ENCODE assay signal across 11 mouse cellular contexts in the genomic region with DNA sequence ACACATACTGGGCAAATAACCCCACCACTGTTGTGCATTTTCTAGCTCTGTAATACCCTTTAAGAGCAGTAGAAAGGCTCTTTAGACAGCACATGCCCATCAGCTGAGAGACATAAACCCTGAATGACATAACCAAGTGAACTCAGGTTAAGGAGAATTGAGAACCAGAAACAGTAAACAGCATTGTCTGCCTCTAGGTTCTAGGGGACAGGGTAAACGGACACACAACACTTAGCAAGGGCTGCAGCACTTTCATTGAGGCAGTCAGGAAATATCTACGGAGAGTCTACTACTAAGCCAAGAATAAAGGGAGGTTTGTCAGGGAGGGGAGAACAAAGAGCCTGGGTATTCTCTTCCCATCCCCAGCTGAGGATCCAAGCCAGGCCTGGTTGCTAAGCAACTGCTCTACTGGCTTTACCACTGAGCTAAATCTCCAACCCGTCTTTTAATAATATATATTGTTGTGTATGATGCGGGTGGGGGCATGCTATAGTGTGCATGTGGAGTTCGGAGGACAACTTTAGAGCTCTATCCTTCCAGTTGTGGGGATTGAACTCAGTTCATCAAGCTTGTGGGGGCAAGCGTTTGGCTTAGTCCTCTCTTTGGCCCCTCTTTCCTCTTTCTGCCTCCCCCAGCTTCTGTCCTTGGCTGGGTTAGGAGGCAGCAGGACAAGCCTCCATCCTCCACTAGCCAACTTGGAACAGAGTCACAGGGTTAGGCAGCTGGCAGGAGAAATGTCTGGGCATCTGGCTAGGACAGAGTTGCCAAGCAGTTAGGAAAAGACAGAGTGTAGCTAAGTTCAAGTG. TPM values are rescaled to one million over a fixed set of nuclear protein-coding genes. Genes with fewer than 3 reads are reported as not detected.
DNase-seq lines count a peak whose midpoint lies in the region; ATAC-seq lines count a peak whose summit lies in the region.
"Had no signal": no experiment of that assay in that cellular context is flagged by ENCODE, and none has a peak within 500 bp of the region (broad histone marks: within the 10 kb centered on the region; RNA-seq: fewer than 3 reads in every experiment).

No protein-coding gene starts in this region.

- no peak for ATAC-seq in erythroid progenitor cell, adult 5-6 weeks (replicated peaks; ENCODE audit: low FRiP score, poor library complexity, severe bottlenecking)
- ATAC-seq in intestine, embryonic 16.5 days, result no peak

- H3K4me2 ChIP-seq in intestine, embryonic 16.5 days (ENCODE audit: low read depth, low read length), result no peak overlapping the region
- H3K4me2 ChIP-seq: stomach, embryonic 15.5 days had no signal

- intact Hi-C loops in gastrocnemius, postnatal 14 days (cut with DNase I; ENCODE audit: low total_unique reads), result no loop called here

- H3K9me3 ChIP-seq in intestine, embryonic 16.5 days (ENCODE audit: control insufficient read depth, low read length), result no peaks in the 10 kb centered on the region
- H3K9me3 ChIP-seq: stomach, embryonic 15.5 days had no signal

- no peak overlapping the region for H3K9ac ChIP-seq in intestine, embryonic 16.5 days (ENCODE audit: low read depth, low read length)
- H3K9ac ChIP-seq: stomach, embryonic 15.5 days had no signal

- H3K36me3 ChIP-seq in intestine, embryonic 16.5 days (ENCODE audit: control insufficient read depth, insufficient read depth, low read length), result no peaks in the 10 kb centered on the region
- H3K36me3 ChIP-seq: stomach, embryonic 15.5 days had no signal

- no peaks in the 10 kb centered on the region for H3K27me3 ChIP-seq in intestine, embryonic 16.5 days (replicated peaks; ENCODE audit: control insufficient read depth, insufficient read depth, low read length)
- H3K27me3 ChIP-seq: stomach, embryonic 15.5 days had no signal

- 65% methylated on average over 6 of the region's 6 CpGs for WGBS in intestine, embryonic 16.5 days

- H3K4me3 ChIP-seq in intestine, embryonic 16.5 days (ENCODE audit: low read length), result no peak overlapping the region
- H3K4me3 ChIP-seq: stomach, embryonic 15.5 days had no signal

- no peak overlapping the region for H3K27ac ChIP-seq in intestine, embryonic 16.5 days (ENCODE audit: low read length)
- H3K27ac ChIP-seq: stomach, embryonic 15.5 days had no signal

- peak; percentile 61 for DNase-seq in lung, postnatal 10 days
- DNase-seq in lung, postnatal 36 days, result no peak
- DNase-seq in gastrocnemius, postnatal 14 days, result peak; percentile 69
- DNase-seq in layer of hippocampus, adult 9-11 months, result peak; percentile 69
- DNase-seq in retina, postnatal 1 day, result peak; percentile 73
- no peak for DNase-seq in thymus, postnatal 25 days

- H3K4me1 ChIP-seq in intestine, embryonic 16.5 days (ENCODE audit: control insufficient read depth, insufficient read depth, low read length), result no peaks in the 10 kb centered on the region
- H3K4me1 ChIP-seq: stomach, embryonic 15.5 days had no signal

RNA-seq across cellular contexts. Expression of gene Hilpda, which starts 8.4 kb away (rescaled TPM):
- total RNA-seq in gastrocnemius, postnatal 14 days (2021), result 1 to 10 TPM; 5.3 to 5.4 TPM
- total RNA-seq in erythroid progenitor cell, adult 5-6 weeks (2015; ENCODE audit: low replicate concordance), result 1.7 and 2.2 TPM in 2 replicates
- total RNA-seq in erythroid progenitor cell, adult 5-6 weeks (2017; ENCODE audit: low replicate concordance), result 0.90 and 6.9 TPM in 2 replicates
- polyA plus RNA-seq in intestine, embryonic 16.5 days (2015; fragmentation: Nextera tagmentation; extraction: Ambion mirVana), result 27.0 and 27.8 TPM in 2 replicates

RNA-seq across cellular contexts. Expression of gene Fam71f2, which starts 15.5 kb away (rescaled TPM):
- under 1 TPM; 0.20 to 0.21 TPM for total RNA-seq in gastrocnemius, postnatal 14 days (2021)
- total RNA-seq in erythroid progenitor cell, adult 5-6 weeks (2015; ENCODE audit: low replicate concordance), result not detected in 2 replicates
- not detected in 2 replicates for total RNA-seq in erythroid progenitor cell, adult 5-6 weeks (2017; ENCODE audit: low replicate concordance)
- polyA plus RNA-seq in intestine, embryonic 16.5 days (2015; fragmentation: Nextera tagmentation; extraction: Ambion mirVana), result 0.13 and 0.29 TPM in 2 replicates

RNA-seq across cellular contexts. Expression of gene Impdh1, which starts 47.7 kb away (rescaled TPM):
- 10 to 100 TPM; 20.2 to 23.8 TPM for total RNA-seq in gastrocnemius, postnatal 14 days (2021)
- 4.2 and 20.9 TPM in 2 replicates for total RNA-seq in erythroid progenitor cell, adult 5-6 weeks (2015; ENCODE audit: low replicate concordance)
- 2.9 and 11.0 TPM in 2 replicates for total RNA-seq in erythroid progenitor cell, adult 5-6 weeks (2017; ENCODE audit: low replicate concordance)
- 39.7 and 40.1 TPM in 2 replicates for polyA plus RNA-seq in intestine, embryonic 16.5 days (2015; fragmentation: Nextera tagmentation; extraction: Ambion mirVana)

RNA-seq across cellular contexts. Expression of gene Fam71f1, which starts 55.1 kb away (rescaled TPM):
- not detected for total RNA-seq in gastrocnemius, postnatal 14 days (2021)
- not detected in 2 replicates for total RNA-seq in erythroid progenitor cell, adult 5-6 weeks (2015; ENCODE audit: low replicate concordance)
- not detected in 2 replicates for total RNA-seq in erythroid progenitor cell, adult 5-6 weeks (2017; ENCODE audit: low replicate concordance)
- polyA plus RNA-seq in intestine, embryonic 16.5 days (2015; fragmentation: Nextera tagmentation; extraction: Ambion mirVana), result not detected in 2 replicates
- total RNA-seq: gastrocnemius, postnatal 4 days had no signal
- polyA plus RNA-seq: liver, embryonic 16.5 days had no signal

Comparison
In these comparisons a context has a peak if more than half of its experiments do, and no peak if none do; other contexts are left out.
1. DNase-seq: peak in lung, postnatal 10 days (single experiment), gastrocnemius, postnatal 14 days (single experiment), layer of hippocampus, adult 9-11 months (single experiment) and retina, postnatal 1 day (single experiment); none in lung, postnatal 36 days (single experiment) and thymus, postnatal 25 days (single experiment).